Mouse (Mus musculus) lung, adult 2 months (tissue): ENCODE results near the gene Gzme.

Source experiments
- CTCF ChIP-seq: fragments of 200-500 bp; IDR thresholded peaks from 2 replicates; pipeline ENCODE4 v1.5.1; 2011; ENCODE audit warnings: mild to moderate bottlenecking, low read length, control low read depth; ENCODE audit not compliant: insufficient read depth
- POLR2A ChIP-seq: fragments of 200-500 bp; IDR thresholded peaks from 2 replicates; pipeline ENCODE4 v1.6.1; 2011; ENCODE audit warnings: low read depth, mild to moderate bottlenecking, control low read depth, low read length, borderline replicate concordance; ENCODE audit errors: extremely low read depth

DNA sequence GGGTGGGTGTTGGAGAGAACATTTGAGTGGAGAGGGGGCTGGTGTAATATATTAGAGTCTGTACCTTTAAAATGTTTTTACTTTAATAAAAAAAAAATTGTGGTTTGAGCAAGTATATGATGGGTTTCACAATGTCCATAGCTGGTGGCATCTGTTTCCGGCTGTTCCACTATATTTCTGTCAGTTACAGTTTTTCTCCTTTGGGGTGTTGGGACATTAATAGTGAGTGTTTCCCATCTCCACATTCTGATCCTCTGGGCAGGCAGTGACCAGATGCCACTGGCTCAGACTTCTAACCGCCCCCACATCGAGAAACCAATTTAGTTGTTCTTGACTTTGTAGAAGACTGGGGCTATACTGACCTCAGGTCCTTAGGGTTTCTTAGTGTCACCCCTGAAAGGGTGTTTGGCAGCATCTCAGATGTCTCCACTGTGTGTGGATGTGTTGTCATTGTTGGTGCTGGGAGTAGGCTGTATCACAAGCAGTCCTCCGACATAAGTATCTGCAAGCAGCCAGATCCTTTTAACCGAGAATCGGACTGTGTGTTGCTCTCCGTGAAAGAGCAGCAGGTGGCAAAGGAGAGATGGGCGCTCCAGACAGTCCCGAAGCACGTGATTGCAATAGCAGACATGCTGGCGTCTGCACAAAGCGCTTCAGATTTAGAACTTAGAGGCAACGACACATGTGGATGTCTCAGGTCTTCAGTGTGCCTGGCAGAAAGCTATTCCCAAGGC, 14.8 kb downstream of the Gzme start:
- no peak for TF ChIP-seq CTCF
- no peak for TF ChIP-seq POLR2A
